Mouse (Mus musculus) liver, embryonic 14.5 days (tissue): ENCODE measurements at regions not wholly inside any gene's neighbourhood (a gene's known extent, or its start where the extent isn't known, plus 50 kb on each side); places are given as distances from the start of the nearest gene placed in this dataset.

Experiments
- ATAC-seq: fragments of 200-750 bp; cut with Nextera tagmentation; 2 replicates; pipeline ENCODE4 v1.8.0; 2017; ENCODE audit warnings: moderate number of reproducible peaks, mild to moderate bottlenecking, moderate library complexity; ENCODE audit not compliant: insufficient read depth
- DNase-seq, 3 experiments: peaks; one replicate each; pipeline ENCODE4 v3.0.0-alpha.2; 2012 to 2013; ENCODE audit warnings: low read depth in 3 of 3, low spot score in 3 of 3
- H3K27ac ChIP-seq: fragments of 300-500 bp; sonication (generic); 2 replicates; pipeline ENCODE4 v1.5.1; 2014; ENCODE audit warnings: moderate library complexity, mild to moderate bottlenecking, control low read depth, inconsistent platforms
- H3K27me3 ChIP-seq: fragments of 300-500 bp; sonication (generic); 2 replicates; pipeline ENCODE4 v1.6.1; 2014; ENCODE audit warnings: mild to moderate bottlenecking, low read length, moderate library complexity; ENCODE audit not compliant: control insufficient read depth, insufficient read depth
- H3K36me3 ChIP-seq: fragments of 300-500 bp; sonication (generic); replicated peaks from 2 replicates; pipeline ENCODE4 v1.6.1; 2014; ENCODE audit warnings: low read depth; ENCODE audit not compliant: control insufficient read depth, insufficient read depth
- H3K4me1 ChIP-seq, 2 experiments: fragments of 200-500 bp in 1 of 2; fragments of 300-500 bp in 1 of 2; sonication (generic) in 1 of 2; replicated peaks; 2 replicates each; pipeline ENCODE4 v1.6.1; 2012 to 2014; ENCODE audit warnings: antibody characterized with exemption in 1 of 2, inconsistent platforms in 1 of 2, low read length in 1 of 2; ENCODE audit not compliant: control insufficient read depth in 2 of 2, insufficient read depth in 2 of 2
- H3K4me2 ChIP-seq: fragments of 300-500 bp; sonication (generic); 2 replicates; pipeline ENCODE4 v1.6.1; 2014; ENCODE audit warnings: low read depth, mild to moderate bottlenecking, control low read depth, moderate library complexity
- H3K4me3 ChIP-seq, 2 experiments: fragments of 200-500 bp in 1 of 2; fragments of 300-500 bp in 1 of 2; sonication (generic) in 1 of 2; 2 replicates each; pipeline ENCODE4 v1.5.1; 2012 to 2014; ENCODE audit warnings: low read depth in 2 of 2, low read length in 2 of 2, mild to moderate bottlenecking in 2 of 2, control low read depth in 1 of 2, inconsistent platforms in 1 of 2, moderate library complexity in 1 of 2; ENCODE audit not compliant: insufficient read depth in 1 of 2
- H3K9ac ChIP-seq: fragments of 300-500 bp; sonication (generic); replicated peaks from 2 replicates; pipeline ENCODE4 v1.6.1; 2014; ENCODE audit warnings: mild to moderate bottlenecking, control low read depth, moderate library complexity
- H3K9me3 ChIP-seq: fragments of 300-500 bp; sonication (generic); 2 replicates; pipeline ENCODE4 v1.6.1; 2016; ENCODE audit warnings: low read length, mixed read lengths; ENCODE audit not compliant: control insufficient read depth
- CTCF ChIP-seq: IDR thresholded peaks from 2 replicates; pipeline ENCODE4 v1.5.1; 2016; ENCODE audit warnings: antibody characterized with exemption, low read depth, control low read depth
- EP300 ChIP-seq: IDR thresholded peaks from 2 replicates; pipeline ENCODE4 v1.6.1; 2016; ENCODE audit warnings: antibody characterized with exemption, low read depth
- WGBS: fragments of 180-500 bp; shearing (Covaris S2); extraction: QIAGEN DNeasy Blood & Tissue Kit; methylation state at CpG from one replicate; pipeline ENCODE4 v1.1.7; 2014; ENCODE audit not compliant: insufficient replicate concordance; 5-methylcytosine and 5-hydroxymethylcytosine counted together

GRCm38 (mm10) chr8:31713321-31714076 is 1715.0 kb upstream of the 5930422O12Rik start:
- Histone ChIP-seq H3K4me3 (no peak overlapping the region), H3K27me3 (no peaks in the 10 kb centered on the region), H3K27ac (no peak overlapping the region), H3K4me2 (no peak overlapping the region), H3K36me3 (no peaks in the 10 kb centered on the region), H3K9me3 (no peaks in the 10 kb centered on the region), H3K4me1 (peaks cover 4 to 6% of the 10 kb centered on the region in 2 experiments), H3K9ac (no peak overlapping the region)
- WGBS, result 73% methylated on average over 15 of the region's 15 CpGs
- TF ChIP-seq EP300 (no peak), CTCF (no peak)
- ATAC-seq (no peak), DNase-seq (no peak)

DNA sequence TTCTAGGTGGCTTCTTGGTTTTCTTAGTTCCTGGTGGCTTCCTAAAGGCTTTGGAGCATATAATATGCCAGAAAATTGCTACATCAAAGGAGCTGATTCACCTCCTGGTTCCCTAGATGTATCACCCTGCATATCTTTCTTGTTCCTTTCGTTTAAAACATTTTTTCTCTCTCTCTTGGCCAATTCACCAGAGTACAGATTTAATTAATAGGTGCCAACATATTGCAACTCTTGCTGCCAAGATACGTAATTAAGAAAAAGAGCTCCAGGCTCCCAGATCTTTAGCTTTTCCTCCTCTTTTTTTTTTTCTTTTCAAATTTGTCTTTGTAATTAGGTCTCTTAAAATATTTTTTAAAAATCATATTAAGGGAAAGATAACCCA is 1714.4 kb upstream of the 5930422O12Rik start:
- Histone ChIP-seq H3K4me3 (no peak overlapping the region), H3K27ac (no peak overlapping the region), H3K9ac (no peak overlapping the region), H3K9me3 (no peaks in the 10 kb centered on the region), H3K27me3 (no peaks in the 10 kb centered on the region), H3K4me2 (no peak overlapping the region), H3K4me1 (peaks cover 9 to 12% of the 10 kb centered on the region in 2 experiments), H3K36me3 (no peaks in the 10 kb centered on the region)
- ATAC-seq, result no peak
- no peak for TF ChIP-seq EP300
- TF ChIP-seq CTCF, result no peak
- WGBS, result 61% methylated on average over 2 of the region's 2 CpGs
- no peak for DNase-seq

- peak; percentile 70 to 78 (median 71) for DNase-seq
- no peak overlapping the region for H3K4me3 ChIP-seq
- H3K9ac ChIP-seq, result peak overlapping the region; percentile 40
- peak; percentile 93 for TF ChIP-seq EP300
- TF ChIP-seq CTCF, result no peak
- no peaks in the 10 kb centered on the region for H3K27me3 ChIP-seq
- H3K36me3 ChIP-seq, result no peaks in the 10 kb centered on the region
- no peaks in the 10 kb centered on the region for H3K9me3 ChIP-seq
- peaks cover 38 to 48% of the 10 kb centered on the region in 2 experiments for H3K4me1 ChIP-seq
- 9% methylated on average over 3 of the region's 3 CpGs for WGBS
- peak overlapping the region; percentile 85 for H3K27ac ChIP-seq
- peak overlapping the region; percentile 61 for H3K4me2 ChIP-seq
- ATAC-seq, result peak; percentile 92
Observed at GRCm38 (mm10) chr8:31720021-31720420, 1708.5 kb upstream of the 5930422O12Rik start.

- H3K9ac ChIP-seq, result peak overlapping the region; percentile 41
- ATAC-seq (peak; percentile 63), DNase-seq (peak in 1 of 3 experiments; percentile 24)
Observed at GRCm38 (mm10) chr8:31720585-31720984, 1707.9 kb upstream of the 5930422O12Rik start.

GRCm38 (mm10) chr8:31725430-31725829 is 1703.1 kb upstream of the 5930422O12Rik start:
- peak in 1 of 3 experiments; percentile 6 for DNase-seq
- H3K36me3 ChIP-seq, result no peaks in the 10 kb centered on the region
- TF ChIP-seq EP300 (0 out of 2 replicates have a peak, but pooled peaks have one; percentile 28), CTCF (no peak)
- H3K9ac ChIP-seq, result peak overlapping the region; percentile 32
- peaks cover 28 to 38% of the 10 kb centered on the region in 2 experiments for H3K4me1 ChIP-seq
- no peak overlapping the region; the same call in 1 of the 2 replicates for H3K27ac ChIP-seq
- no peak overlapping the region for H3K4me3 ChIP-seq
- peak; percentile 73 for ATAC-seq
- WGBS, result 5% methylated on average over 3 of the region's 3 CpGs
- H3K27me3 ChIP-seq, result no peaks in the 10 kb centered on the region
- no peaks in the 10 kb centered on the region for H3K9me3 ChIP-seq
- H3K4me2 ChIP-seq, result peak overlapping the region; percentile 9

More at GRCm38 (mm10) chr8:31720585-31720984, 1707.9 kb upstream of the 5930422O12Rik start:
- H3K9me3 ChIP-seq, result no peaks in the 10 kb centered on the region
- H3K4me3 ChIP-seq, result no peak overlapping the region
- H3K27ac ChIP-seq, result peak overlapping the region; percentile 85
- WGBS, result 21% methylated on average over 3 of the region's 3 CpGs
- TF ChIP-seq CTCF (no peak), EP300 (no peak)
- H3K4me2 ChIP-seq, result peak overlapping the region; percentile 61
- H3K27me3 ChIP-seq, result no peaks in the 10 kb centered on the region
- H3K4me1 ChIP-seq, result peaks cover 44 to 53% of the 10 kb centered on the region in 2 experiments
- H3K36me3 ChIP-seq, result no peaks in the 10 kb centered on the region
